Mouse (Mus musculus): ENCODE data around the gene Abi2. TPM values are rescaled to one million over a fixed set of nuclear protein-coding genes. Genes with fewer than 3 reads are reported as not detected.

Gene Abi2
- total RNA-seq, 1 experiment: 26.4 TPM

DNA sequence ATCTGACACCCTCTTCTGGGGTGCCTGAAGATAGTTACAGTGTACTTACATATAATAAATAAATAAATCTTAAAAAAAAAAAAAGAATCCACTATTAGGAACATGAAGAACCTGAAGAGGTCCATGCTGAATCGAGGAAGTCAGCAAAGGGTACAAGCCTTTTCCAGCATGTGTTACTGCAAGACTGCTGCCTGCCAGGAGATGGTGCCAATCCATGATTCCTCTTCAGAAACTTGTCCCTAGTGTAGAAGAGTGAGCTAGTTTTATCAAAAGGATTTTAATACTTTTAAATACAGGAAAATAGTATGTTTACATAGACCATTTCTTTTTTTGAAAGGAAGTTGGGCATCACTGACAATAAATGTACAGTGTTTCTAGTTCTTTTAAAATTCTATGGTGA is 14.5 kb downstream of the Abi2 start:
- Histone ChIP-seq H3K4me3 (ENCODE audit: insufficient read depth in 1 of 2, low read depth in 1 of 2, low read length in 2 of 2, poor library complexity in 1 of 2, severe bottlenecking in 1 of 2) (no peak overlapping the region), H3K4me1 (ENCODE audit: control insufficient read depth in 2 of 2, insufficient read depth in 2 of 2, low read length in 2 of 2, poor library complexity in 1 of 2) (peaks cover 0 to 3% of the 10 kb centered on the region in 2 experiments; a peak in 1 of 4 replicates), H3K27ac (ENCODE audit: insufficient read depth, low read depth, low read length, poor library complexity, severe bottlenecking) (no peak overlapping the region), H3K36me3 (ENCODE audit: control insufficient read depth, insufficient read depth, low read length, poor library complexity, severe bottlenecking) (no peaks in the 10 kb centered on the region), H3K9ac (ENCODE audit: insufficient read depth, low read depth, low read length, poor library complexity, severe bottlenecking) (no peak overlapping the region), H3K9me3 (ENCODE audit: control insufficient read depth, insufficient read depth, low read depth, low read length) (no peaks in the 10 kb centered on the region)
- TF ChIP-seq MAFK (IDR thresholded peaks at IDR 0.05; ENCODE audit: insufficient read depth, low read depth, low read length): no peak
- no peak for TF ChIP-seq ZC3H11A (IDR thresholded peaks at IDR 0.05; ENCODE audit: borderline replicate concordance, low read depth, low read length)
- no peak for TF ChIP-seq CHD2 (IDR thresholded peaks at IDR 0.05; ENCODE audit: low read depth, low read length)
- TF ChIP-seq HCFC1 (IDR thresholded peaks at IDR 0.05; ENCODE audit: borderline replicate concordance, insufficient read depth, low read length): no peak
- TF ChIP-seq ZNF384 (IDR thresholded peaks at IDR 0.05; ENCODE audit: low read depth, low read length): no peak
- DNase-seq (ENCODE audit: low read depth, low spot score): no peak
- in situ Hi-C loops (cut with MboI; ENCODE audit: low sequenced_read_pairs in 2 of 2, unreplicated experiment in 2 of 2): no loop called here

DNA sequence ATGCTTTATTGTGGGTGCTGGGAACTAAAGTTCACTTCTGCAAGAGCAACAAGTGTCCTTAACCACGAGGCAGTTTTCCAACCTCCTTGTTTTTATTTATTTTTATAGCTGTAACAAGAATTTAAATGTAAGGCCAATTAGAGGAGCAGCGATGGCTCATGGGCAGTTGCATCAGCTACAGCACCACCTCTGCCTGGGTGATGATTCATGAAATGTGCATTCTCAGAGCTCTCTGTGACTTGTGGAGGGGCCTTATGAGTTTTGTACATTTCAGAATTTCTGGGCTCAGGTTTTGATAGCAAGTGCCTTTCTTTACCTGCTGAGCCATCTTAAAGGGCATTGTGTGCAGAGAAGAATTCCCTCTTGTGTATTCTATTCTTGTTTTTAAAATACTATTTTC is 18.9 kb downstream of the Abi2 start:
- DNase-seq (ENCODE audit: low read depth, low spot score): no peak
- H3K9ac ChIP-seq (ENCODE audit: insufficient read depth, low read depth, low read length, poor library complexity, severe bottlenecking): no peak overlapping the region
- in situ Hi-C loops (cut with MboI; ENCODE audit: low sequenced_read_pairs in 2 of 2, unreplicated experiment in 2 of 2): loop anchor here in 1 of 2 experiments (25.0 kb wide), 1 partner anchor 434 kb away; no protein-coding TSS in a partner anchor
- no peak overlapping the region for H3K4me3 ChIP-seq (ENCODE audit: insufficient read depth in 1 of 2, low read depth in 1 of 2, low read length in 2 of 2, poor library complexity in 1 of 2, severe bottlenecking in 1 of 2)
- H3K4me1 ChIP-seq (ENCODE audit: control insufficient read depth in 2 of 2, insufficient read depth in 2 of 2, low read length in 2 of 2, poor library complexity in 1 of 2): peaks cover 8 to 15% of the 10 kb centered on the region in 2 experiments
- no peak overlapping the region for H3K27ac ChIP-seq (ENCODE audit: insufficient read depth, low read depth, low read length, poor library complexity, severe bottlenecking)
- TF ChIP-seq ZC3H11A (IDR thresholded peaks at IDR 0.05; ENCODE audit: borderline replicate concordance, low read depth, low read length) (no peak), CHD2 (IDR thresholded peaks at IDR 0.05; ENCODE audit: low read depth, low read length) (no peak), HCFC1 (IDR thresholded peaks at IDR 0.05; ENCODE audit: borderline replicate concordance, insufficient read depth, low read length) (no peak), ZNF384 (IDR thresholded peaks at IDR 0.05; ENCODE audit: low read depth, low read length) (no peak), MAFK (IDR thresholded peaks at IDR 0.05; ENCODE audit: insufficient read depth, low read depth, low read length) (no peak)
- H3K36me3 ChIP-seq (ENCODE audit: control insufficient read depth, insufficient read depth, low read length, poor library complexity, severe bottlenecking): no peaks in the 10 kb centered on the region
- no peaks in the 10 kb centered on the region for H3K9me3 ChIP-seq (ENCODE audit: control insufficient read depth, insufficient read depth, low read depth, low read length)

DNA sequence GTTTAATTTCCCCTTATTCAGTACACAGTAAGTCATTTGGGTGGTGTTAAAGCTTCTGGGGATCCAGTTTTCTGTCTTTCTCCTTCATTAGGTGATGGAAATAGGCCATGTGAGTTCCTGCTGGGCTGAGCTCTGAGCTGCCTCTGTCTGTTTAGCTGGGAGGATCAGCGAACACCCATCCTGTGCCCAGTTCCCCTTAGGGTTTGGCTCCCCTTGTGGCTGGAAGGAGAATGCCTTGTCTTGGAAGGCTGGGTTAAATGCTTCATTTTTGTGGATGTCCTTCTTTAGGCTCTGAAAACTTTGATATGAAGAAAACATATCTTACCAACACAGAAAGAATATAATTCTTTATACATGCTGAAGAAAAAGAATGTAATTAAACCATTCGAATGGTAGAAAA is 19.5 kb downstream of the Abi2 start:
- H3K4me1 ChIP-seq (ENCODE audit: control insufficient read depth in 2 of 2, insufficient read depth in 2 of 2, low read length in 2 of 2, poor library complexity in 1 of 2): peaks cover 8 to 16% of the 10 kb centered on the region in 2 experiments
- in situ Hi-C loops (cut with MboI; ENCODE audit: low sequenced_read_pairs in 2 of 2, unreplicated experiment in 2 of 2): loop anchor here in 1 of 2 experiments (25.0 kb wide), 1 partner anchor 433 kb away; no protein-coding TSS in a partner anchor

DNA sequence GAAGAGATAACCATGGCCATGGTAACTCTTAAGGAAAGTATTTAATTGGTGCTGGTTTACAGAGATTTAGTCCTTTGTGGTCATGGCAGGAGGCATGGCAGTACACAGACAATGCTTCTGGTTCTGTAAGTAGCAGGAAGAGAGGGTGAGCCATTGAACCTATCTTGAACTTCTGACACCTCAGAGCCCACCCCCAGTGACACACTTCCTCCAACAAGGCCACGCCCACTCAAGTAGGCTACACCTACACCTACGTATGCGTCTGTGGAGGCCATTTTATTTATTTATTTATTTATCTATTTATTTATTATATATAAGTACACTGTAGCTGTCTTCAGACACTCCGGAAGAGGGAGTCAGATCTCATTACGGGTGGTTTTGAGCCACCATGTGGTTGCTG is 22.1 kb downstream of the Abi2 start:
- H3K4me1 ChIP-seq (ENCODE audit: control insufficient read depth in 2 of 2, insufficient read depth in 2 of 2, low read length in 2 of 2, poor library complexity in 1 of 2): peaks cover 8 to 16% of the 10 kb centered on the region in 2 experiments
- H3K27ac ChIP-seq (ENCODE audit: insufficient read depth, low read depth, low read length, poor library complexity, severe bottlenecking): no peak overlapping the region
- no peaks in the 10 kb centered on the region for H3K9me3 ChIP-seq (ENCODE audit: control insufficient read depth, insufficient read depth, low read depth, low read length)
- no peak overlapping the region for H3K4me3 ChIP-seq (ENCODE audit: insufficient read depth in 1 of 2, low read depth in 1 of 2, low read length in 2 of 2, poor library complexity in 1 of 2, severe bottlenecking in 1 of 2)
- H3K36me3 ChIP-seq (ENCODE audit: control insufficient read depth, insufficient read depth, low read length, poor library complexity, severe bottlenecking): no peaks in the 10 kb centered on the region
- in situ Hi-C loops (cut with MboI; ENCODE audit: low sequenced_read_pairs in 2 of 2, unreplicated experiment in 2 of 2): loop anchor here in 1 of 2 experiments (25.0 kb wide), 1 partner anchor 431 kb away; no protein-coding TSS in a partner anchor
- no peak for DNase-seq (ENCODE audit: low read depth, low spot score)
- TF ChIP-seq ZC3H11A (IDR thresholded peaks at IDR 0.05; ENCODE audit: borderline replicate concordance, low read depth, low read length): no peak
- TF ChIP-seq ZNF384 (IDR thresholded peaks at IDR 0.05; ENCODE audit: low read depth, low read length): no peak
- no peak for TF ChIP-seq MAFK (IDR thresholded peaks at IDR 0.05; ENCODE audit: insufficient read depth, low read depth, low read length)
- TF ChIP-seq HCFC1 (IDR thresholded peaks at IDR 0.05; ENCODE audit: borderline replicate concordance, insufficient read depth, low read length): no peak
- H3K9ac ChIP-seq (ENCODE audit: insufficient read depth, low read depth, low read length, poor library complexity, severe bottlenecking): no peak overlapping the region

More for the DNA sequence above, 19.5 kb downstream of the Abi2 start:
- H3K36me3 ChIP-seq (ENCODE audit: control insufficient read depth, insufficient read depth, low read length, poor library complexity, severe bottlenecking): no peaks in the 10 kb centered on the region
- TF ChIP-seq ZC3H11A (IDR thresholded peaks at IDR 0.05; ENCODE audit: borderline replicate concordance, low read depth, low read length): no peak
- TF ChIP-seq HCFC1 (IDR thresholded peaks at IDR 0.05; ENCODE audit: borderline replicate concordance, insufficient read depth, low read length): no peak
- no peak for TF ChIP-seq CHD2 (IDR thresholded peaks at IDR 0.05; ENCODE audit: low read depth, low read length)
- TF ChIP-seq MAFK (IDR thresholded peaks at IDR 0.05; ENCODE audit: insufficient read depth, low read depth, low read length): no peak
- DNase-seq (ENCODE audit: low read depth, low spot score): no peak
- H3K9ac ChIP-seq (ENCODE audit: insufficient read depth, low read depth, low read length, poor library complexity, severe bottlenecking): no peak overlapping the region
- no peak overlapping the region for H3K4me3 ChIP-seq (ENCODE audit: insufficient read depth in 1 of 2, low read depth in 1 of 2, low read length in 2 of 2, poor library complexity in 1 of 2, severe bottlenecking in 1 of 2)
- H3K27ac ChIP-seq (ENCODE audit: insufficient read depth, low read depth, low read length, poor library complexity, severe bottlenecking): no peak overlapping the region
- H3K9me3 ChIP-seq (ENCODE audit: control insufficient read depth, insufficient read depth, low read depth, low read length): no peaks in the 10 kb centered on the region
